Mouse (Mus musculus): ENCODE results near the gene Cit.
A peak's percentile ranks its signal among the peaks of the same experiment; 100 is the strongest.

GRCm38 (mm10) chr5:115877425-115877824 lies 32.3 kb downstream of the Cit start:
- TF ChIP-seq CTCF (IDR thresholded peaks at IDR 0.05 in 2 of 3, conservative IDR thresholded peaks at IDR 0.05 in 1 of 3; ENCODE audit: control insufficient read depth in 1 of 3, insufficient read depth in 1 of 3, low read depth in 2 of 3, low read length in 3 of 3, poor library complexity in 1 of 3, severe bottlenecking in 1 of 3): peak; percentile 31 to 52 (median 43)
- TF ChIP-seq EP300 (IDR thresholded peaks at IDR 0.05; ENCODE audit: low read depth in 1 of 2, low read length in 2 of 2): no peak
- TF ChIP-seq RCOR1 (IDR thresholded peaks at IDR 0.05; ENCODE audit: low read depth, low read length): no peak

Data from MEL (cell line).